Mouse (Mus musculus) gastrocnemius, adult 2 months (tissue): ENCODE results near the gene Dnal1. TPM values are rescaled to one million over a fixed set of nuclear protein-coding genes. Genes with fewer than 3 reads are reported as not detected.
A peak's percentile ranks its signal among the peaks of the same experiment; 100 is the strongest.

Experiments used
- DNase-seq: peaks from one replicate; pipeline ENCODE4 v3.0.0; 2022
- H3K27ac ChIP-seq: fragments of 200-600 bp; 2 replicates; pipeline ENCODE4 v1.8.1; 2022; ENCODE audit warnings: mild to moderate bottlenecking
- H3K4me3 ChIP-seq: fragments of 200-600 bp; 2 replicates; pipeline ENCODE4 v1.8.1; 2022; ENCODE audit warnings: mild to moderate bottlenecking, moderate library complexity
- CTCF ChIP-seq: fragments of 200-600 bp; IDR thresholded peaks from 2 replicates; pipeline ENCODE4 v1.8.1; 2022; ENCODE audit warnings: antibody characterized with exemption, mild to moderate bottlenecking, moderate library complexity
- intact Hi-C: fragments of 180-260 bp; cut with DNase I; formaldehyde crosslinking; loops from one replicate; pipeline ENCODE4 v1.15.1; 2025
- total RNA-seq, 2 experiments: library from RNA; stranded (reverse); gene quantifications; 2 replicates each; pipeline ENCODE4 v1.2.3; 2021

The Dnal1 gene
- total RNA-seq, 2 experiments from 2014 or later, result 9.8 to 10.0 TPM

GRCm38 (mm10) chr12:84160491-84160890, 46.3 kb downstream of the Dnal1 start:
- no peak for DNase-seq
- H3K4me3 ChIP-seq, result no peak overlapping the region
- intact Hi-C loops, result no loop called here
- no peak overlapping the region for H3K27ac ChIP-seq
- TF ChIP-seq CTCF, result no peak

- no peak for TF ChIP-seq CTCF
- Histone ChIP-seq H3K4me3 (no peak overlapping the region), H3K27ac (no peak overlapping the region)
- intact Hi-C loops, result no loop called here
- DNase-seq, result no peak
Measured at GRCm38 (mm10) chr12:84161116-84161515, 47.0 kb downstream of the Dnal1 start.

- DNase-seq, result no peak
- H3K27ac ChIP-seq, result peak overlapping the region; percentile 56
- peak; percentile 57 for TF ChIP-seq CTCF
- no peak overlapping the region for H3K4me3 ChIP-seq
- intact Hi-C loops, result no loop called here
Measured at GRCm38 (mm10) chr12:84161616-84162433, 47.7 kb downstream of the Dnal1 start.

GRCm38 (mm10) chr12:84163133-84163532, 49.0 kb downstream of the Dnal1 start:
- no peak overlapping the region for H3K27ac ChIP-seq
- no peak overlapping the region for H3K4me3 ChIP-seq
- DNase-seq, result peak; percentile 50
- TF ChIP-seq CTCF, result peak; percentile 71
- intact Hi-C loops, result loop anchor here (1.0 kb wide), 1 partner anchor 86 kb away; no protein-coding TSS in a partner anchor

GRCm38 (mm10) chr12:84163586-84164110, 49.5 kb downstream of the Dnal1 start:
- intact Hi-C loops, result loop anchor here (1.0 kb wide), 1 partner anchor 86 kb away; no protein-coding TSS in a partner anchor
- TF ChIP-seq CTCF, result no peak
- DNase-seq, result no peak
- Histone ChIP-seq H3K27ac (no peak overlapping the region), H3K4me3 (no peak overlapping the region)

- no peak for TF ChIP-seq CTCF
- Histone ChIP-seq H3K4me3 (no peak overlapping the region), H3K27ac (peak overlapping the region; percentile 79)
- no peak for DNase-seq
- intact Hi-C loops, result no loop called here
Measured at GRCm38 (mm10) chr12:84165631-84166373, 51.6 kb downstream of the Dnal1 start.

GRCm38 (mm10) chr12:84170610-84171009, 56.4 kb downstream of the Dnal1 start:
- TF ChIP-seq CTCF, result no peak
- Histone ChIP-seq H3K27ac (no peak overlapping the region), H3K4me3 (no peak overlapping the region)
- intact Hi-C loops, result no loop called here
- no peak for DNase-seq

GRCm38 (mm10) chr12:84172216-84172615, 58.0 kb downstream of the Dnal1 start:
- no peak overlapping the region for H3K27ac ChIP-seq
- TF ChIP-seq CTCF, result no peak
- DNase-seq, result no peak
- no peak overlapping the region for H3K4me3 ChIP-seq
- intact Hi-C loops, result no loop called here

- Histone ChIP-seq H3K27ac (peak overlapping the region; percentile 94; the same call in 1 of the 2 replicates), H3K4me3 (no peak overlapping the region)
- intact Hi-C loops, result no loop called here
- no peak for TF ChIP-seq CTCF
- no peak for DNase-seq
Measured at GRCm38 (mm10) chr12:84172862-84173261, 58.7 kb downstream of the Dnal1 start.

- Histone ChIP-seq H3K27ac (peak overlapping the region; percentile 94), H3K4me3 (peak overlapping the region; percentile 76; the same call in 1 of the 2 replicates)
- intact Hi-C loops, result no loop called here
- no peak for TF ChIP-seq CTCF
- no peak for DNase-seq
Measured at GRCm38 (mm10) chr12:84173309-84173915, 59.2 kb downstream of the Dnal1 start.

GRCm38 (mm10) chr12:84174190-84174811, 60.1 kb downstream of the Dnal1 start:
- peak; percentile 64 for DNase-seq
- peak overlapping the region; percentile 76 for H3K4me3 ChIP-seq
- intact Hi-C loops, result loop anchor here (2.0 kb wide), 1 partner anchor 20 kb away; no protein-coding TSS in a partner anchor
- no peak for TF ChIP-seq CTCF
- peak overlapping the region; percentile 94 for H3K27ac ChIP-seq

GRCm38 (mm10) chr12:84174871-84175270, 60.7 kb downstream of the Dnal1 start:
- Histone ChIP-seq H3K27ac (peak overlapping the region; percentile 94), H3K4me3 (peak overlapping the region; percentile 76)
- peak; percentile 92 for DNase-seq
- intact Hi-C loops, result loop anchor here (2.0 to 5.0 kb wide), 2 partner anchors 20 to 42 kb away; partner anchors contain the start of gene Elmsan1
- no peak for TF ChIP-seq CTCF
